Mouse (Mus musculus) cortical plate, adult 2 months (tissue): ENCODE measurements around the gene Agrp.

ENCODE experiments used
- CTCF ChIP-seq: fragments of 200-500 bp; IDR thresholded peaks from 2 replicates; pipeline ENCODE4 v1.5.1; 2011; ENCODE audit warnings: mild to moderate bottlenecking, control low read depth, low read length; ENCODE audit not compliant: insufficient read depth; ENCODE audit errors: extremely low read depth
- POLR2A ChIP-seq: fragments of 200-500 bp; IDR thresholded peaks from 2 replicates; pipeline ENCODE4 v1.6.1; 2011; ENCODE audit warnings: mild to moderate bottlenecking, low read length, control low read depth; ENCODE audit not compliant: insufficient read depth; ENCODE audit errors: extremely low read depth

- TF ChIP-seq CTCF = no peak
- no peak for TF ChIP-seq POLR2A
These were observed 110.1 kb downstream of the Agrp start for GRCm38 (mm10) chr8:105527110-105527509.
